Mouse (Mus musculus) layer of hippocampus, adult 18-20 months (tissue): Measurements from ENCODE around the gene Adap2. TPM values are rescaled to one million over a fixed set of nuclear protein-coding genes. Genes with fewer than 3 reads are reported as not detected.
"Not testable (repeated sequence)": the region's sequence is repeated elsewhere in the genome, so short reads cannot be mapped to it uniquely, and the experiment has no call there.

Source experiments
- DNase-seq, 2 experiments: peaks; one replicate each; pipeline ENCODE4 v3.0.0; 2022; ENCODE audit warnings: low spot score in 2 of 2
- total RNA-seq, 2 experiments: library from RNA; stranded (reverse); gene quantifications; 2 replicates each; pipeline ENCODE4 v1.2.3; 2021

Gene Adap2
- total RNA-seq, 2 experiments from 2014 or later, result 6.5 to 8.4 TPM

GRCm38 (mm10) chr11:80156841-80157240, 2.9 kb downstream of the Adap2 start:
- no peak for DNase-seq

GRCm38 (mm10) chr11:80159018-80159417, 5.1 kb downstream of the Adap2 start:
- no peak for DNase-seq

GRCm38 (mm10) chr11:80161041-80161440, 7.1 kb downstream of the Adap2 start:
- no peak for DNase-seq

GRCm38 (mm10) chr11:80163362-80164116, 9.6 kb downstream of the Adap2 start:
- no peak for DNase-seq

- DNase-seq, result no peak
Observed at GRCm38 (mm10) chr11:80164224-80164623, 10.3 kb downstream of the Adap2 start.

- no peak for DNase-seq
Observed at GRCm38 (mm10) chr11:80168121-80168520, 14.2 kb downstream of the Adap2 start.

- DNase-seq, result no peak
Observed at GRCm38 (mm10) chr11:80168611-80169249, 14.8 kb downstream of the Adap2 start.

- no peak for DNase-seq
Observed at GRCm38 (mm10) chr11:80169629-80170028, 15.7 kb downstream of the Adap2 start.

GRCm38 (mm10) chr11:80170351-80170750, 16.4 kb downstream of the Adap2 start:
- no peak for DNase-seq

GRCm38 (mm10) chr11:80171884-80172283, 18.0 kb downstream of the Adap2 start:
- no peak for DNase-seq

- DNase-seq, result no peak
Observed at GRCm38 (mm10) chr11:80173963-80174670, 20.2 kb downstream of the Adap2 start.

- no peak for DNase-seq
Observed at GRCm38 (mm10) chr11:80176911-80177895, 23.3 kb downstream of the Adap2 start.

- no peak for DNase-seq
Observed at GRCm38 (mm10) chr11:80178316-80178715, 24.4 kb downstream of the Adap2 start.

GRCm38 (mm10) chr11:80181021-80181749, 27.3 kb downstream of the Adap2 start:
- no peak for DNase-seq

- DNase-seq, result not testable (repeated sequence)
Observed at GRCm38 (mm10) chr11:80183054-80183704, 29.3 kb downstream of the Adap2 start.

- peak; percentile 70 to 79 for DNase-seq
Observed at GRCm38 (mm10) chr11:80183705-80184255, 29.9 kb downstream of the Adap2 start, which contains the start of gene Rnf135. Gene Rnf135, plus strand, starts transcription at chr11:80183851.

GRCm38 (mm10) chr11:80184531-80185071, 30.7 kb downstream of the Adap2 start:
- DNase-seq, result no peak

- DNase-seq, result not testable (repeated sequence)
Observed at GRCm38 (mm10) chr11:80185441-80185976, 31.6 kb downstream of the Adap2 start.

GRCm38 (mm10) chr11:80190280-80190679, 36.4 kb downstream of the Adap2 start:
- no peak for DNase-seq
